Mouse (Mus musculus) hindbrain, postnatal 0 days (tissue): ENCODE results near the gene Mfsd4a. TPM values are rescaled to one million over a fixed set of nuclear protein-coding genes. Genes with fewer than 3 reads are reported as not detected.
A peak's percentile ranks its signal among the peaks of the same experiment; 100 is the strongest.

Experiments used
- ATAC-seq: fragments of 200-750 bp; cut with Nextera tagmentation; 2 replicates; pipeline ENCODE4 v1.8.0; 2017; ENCODE audit warnings: mild to moderate bottlenecking, moderate TSS enrichment, moderate library complexity
- DNase-seq: peaks from one replicate; pipeline ENCODE4 v3.0.0-alpha.2; 2015; ENCODE audit warnings: low spot score
- H3K27ac ChIP-seq: fragments of 300-500 bp; sonication (generic); 2 replicates; pipeline ENCODE4 v1.5.1; 2014; ENCODE audit warnings: mild to moderate bottlenecking
- H3K27me3 ChIP-seq: fragments of 300-500 bp; sonication (generic); 2 replicates; pipeline ENCODE4 v1.6.1; 2014; ENCODE audit warnings: low read length, mixed read lengths; ENCODE audit not compliant: insufficient read depth
- H3K36me3 ChIP-seq: fragments of 300-500 bp; sonication (generic); 2 replicates; pipeline ENCODE4 v1.6.1; 2014; ENCODE audit warnings: low read length, mixed read lengths; ENCODE audit not compliant: insufficient read depth
- H3K4me1 ChIP-seq: fragments of 300-500 bp; sonication (generic); 2 replicates; pipeline ENCODE4 v1.6.1; 2014; ENCODE audit warnings: antibody characterized with exemption, low read length, mixed read lengths; ENCODE audit not compliant: insufficient read depth
- H3K4me2 ChIP-seq: fragments of 300-500 bp; sonication (generic); 2 replicates; pipeline ENCODE4 v1.6.1; 2014; ENCODE audit warnings: low read depth, mild to moderate bottlenecking, low read length, moderate library complexity, mixed read lengths
- H3K4me3 ChIP-seq: fragments of 300-500 bp; sonication (generic); 2 replicates; pipeline ENCODE4 v1.5.1; 2014; ENCODE audit warnings: low read length
- H3K9ac ChIP-seq: fragments of 300-500 bp; sonication (generic); replicated peaks from 2 replicates; pipeline ENCODE4 v1.6.1; 2014; ENCODE audit warnings: mild to moderate bottlenecking, low read length, moderate library complexity, mixed read lengths
- H3K9me3 ChIP-seq: fragments of 300-500 bp; sonication (generic); 2 replicates; pipeline ENCODE4 v1.6.1; 2016; ENCODE audit warnings: low read length, mixed read lengths
- CTCF ChIP-seq: IDR thresholded peaks from 2 replicates; pipeline ENCODE4 v1.5.1; 2016; ENCODE audit warnings: antibody characterized with exemption, control low read depth, low read depth
- WGBS: fragments of 180-500 bp; shearing (Covaris S2); extraction: QIAGEN DNeasy Blood & Tissue Kit; methylation state at CpG from one replicate; pipeline ENCODE4 v1.1.7; 2014; 5-methylcytosine and 5-hydroxymethylcytosine counted together
- polyA plus RNA-seq: library from polyadenylated mRNA; unstranded; fragments of >200 nt; fragmentation: Nextera tagmentation; extraction: Ambion mirVana; gene quantifications from 2 replicates; pipeline ENCODE4 v1.2.1, GENCODE M21; 2015
- total RNA-seq: library from RNA; depleted of rRNA; stranded (reverse); fragments of >200 nt; gene quantifications from 2 replicates; pipeline ENCODE4 v1.2.3, GENCODE M21; 2014

Mfsd4a gene
- total and polyA plus RNA-seq, 2 experiments from 2014 or later: 8.4 to 10.2 TPM

DNA sequence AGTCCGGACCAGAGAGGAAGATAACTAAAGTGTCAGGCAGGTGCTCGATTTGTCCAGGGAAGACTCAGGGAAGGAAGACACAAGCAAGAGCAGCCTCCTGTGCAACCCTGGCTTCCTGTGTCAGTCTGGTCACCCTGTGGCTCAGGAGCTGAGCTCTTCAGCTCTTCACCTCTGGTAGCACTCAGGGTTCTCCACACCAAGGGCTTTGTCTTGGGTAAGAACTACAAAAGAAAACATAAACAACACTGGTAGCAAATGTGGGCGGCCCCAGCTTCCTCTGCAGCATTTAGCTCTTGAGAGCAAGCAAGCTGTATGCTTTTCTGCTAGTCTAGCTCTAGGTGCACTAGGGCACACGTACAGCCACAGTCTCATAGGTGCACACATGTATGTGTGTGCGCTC, 29.1 kb downstream of the Mfsd4a start:
- 79% methylated on average over 5 of the region's 5 CpGs for WGBS
- no peak for DNase-seq
- H3K4me2 ChIP-seq: no peak overlapping the region
- no peak for TF ChIP-seq CTCF
- H3K4me3 ChIP-seq: no peak overlapping the region
- H3K9me3 ChIP-seq: no peaks in the 10 kb centered on the region
- H3K9ac ChIP-seq: no peak overlapping the region
- H3K36me3 ChIP-seq: no peaks in the 10 kb centered on the region
- no peaks in the 10 kb centered on the region for H3K4me1 ChIP-seq
- H3K27me3 ChIP-seq: no peaks in the 10 kb centered on the region
- ATAC-seq: no peak
- H3K27ac ChIP-seq: no peak overlapping the region

DNA sequence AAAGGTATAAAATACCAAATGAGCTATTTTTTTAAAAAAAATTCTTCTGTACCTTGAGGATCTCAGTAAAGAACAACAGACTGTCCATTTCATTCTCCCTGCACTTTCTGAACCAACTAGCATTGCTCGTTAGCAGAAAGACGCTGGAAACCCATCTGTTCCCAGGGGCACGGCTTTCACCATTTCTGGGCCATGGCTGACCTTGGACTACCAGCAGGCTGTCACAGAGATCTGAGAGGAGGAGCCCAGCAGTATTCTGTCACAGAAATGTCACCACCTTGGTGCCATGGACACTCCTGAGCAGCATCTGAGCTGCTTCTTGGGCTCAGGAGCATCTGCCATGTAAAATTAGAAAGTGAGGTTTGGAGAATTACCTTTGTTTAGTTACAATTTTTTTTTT, 30.1 kb downstream of the Mfsd4a start:
- no peak for ATAC-seq
- Histone ChIP-seq H3K4me3 (no peak overlapping the region), H3K27me3 (no peaks in the 10 kb centered on the region), H3K4me2 (no peak overlapping the region), H3K4me1 (no peaks in the 10 kb centered on the region), H3K36me3 (no peaks in the 10 kb centered on the region), H3K9ac (no peak overlapping the region), H3K9me3 (no peaks in the 10 kb centered on the region), H3K27ac (no peak overlapping the region)
- WGBS: 74% methylated on average over 3 of the region's 3 CpGs
- no peak for DNase-seq
- no peak for TF ChIP-seq CTCF

DNA sequence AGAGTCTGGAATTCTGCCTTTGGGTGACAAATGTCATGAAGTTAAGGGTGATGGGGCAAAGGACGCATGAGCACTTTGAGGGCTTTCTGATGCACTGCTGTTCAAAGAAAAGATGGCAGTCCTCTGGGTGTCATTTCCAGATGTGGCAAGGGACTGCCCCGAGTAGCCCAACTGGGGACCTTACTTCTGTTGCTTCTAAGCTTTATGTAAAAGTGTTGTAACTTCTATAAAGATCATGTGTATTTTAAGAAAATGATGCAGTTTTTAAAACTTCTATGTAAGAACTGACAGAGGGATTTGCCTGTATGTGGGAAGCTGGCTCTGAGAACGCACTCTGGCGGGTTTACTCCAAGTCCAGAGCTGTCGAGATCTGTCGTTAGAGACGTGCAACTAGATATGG, 35.7 kb downstream of the Mfsd4a start:
- Histone ChIP-seq H3K9ac (no peak overlapping the region), H3K9me3 (no peaks in the 10 kb centered on the region), H3K27me3 (no peaks in the 10 kb centered on the region), H3K27ac (no peak overlapping the region), H3K4me3 (no peak overlapping the region), H3K4me1 (no peaks in the 10 kb centered on the region), H3K36me3 (peaks cover 10% of the 10 kb centered on the region; the same call in 1 of the 2 replicates), H3K4me2 (no peak overlapping the region)
- no peak for TF ChIP-seq CTCF
- ATAC-seq: no peak
- 94% methylated on average over 7 of the region's 7 CpGs for WGBS
- DNase-seq: no peak

DNA sequence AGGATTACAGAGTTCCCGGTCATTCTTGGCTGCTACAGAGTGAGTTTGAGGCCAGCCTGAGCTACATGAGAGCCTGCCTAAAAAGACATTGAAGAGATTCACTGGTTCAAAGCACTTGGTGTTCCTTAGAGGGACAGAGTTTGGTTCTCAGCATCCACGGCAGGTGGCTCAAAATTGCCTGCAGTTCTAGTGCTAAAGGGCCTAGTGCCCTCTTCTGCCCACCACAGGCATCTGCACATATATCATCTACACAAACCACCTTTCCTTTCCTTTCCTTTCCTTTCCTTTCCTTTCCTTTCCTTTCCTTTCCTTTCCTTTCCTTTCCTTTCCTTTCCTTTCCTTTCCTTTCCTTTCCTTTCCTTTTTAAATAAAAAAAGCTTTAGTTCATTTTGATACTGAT, 37.3 kb downstream of the Mfsd4a start:
- no peaks in the 10 kb centered on the region for H3K4me1 ChIP-seq
- H3K27ac ChIP-seq: no peak overlapping the region
- no peak overlapping the region for H3K9ac ChIP-seq
- H3K4me3 ChIP-seq: no peak overlapping the region
- ATAC-seq (no peak), DNase-seq (no peak)
- no peaks in the 10 kb centered on the region for H3K27me3 ChIP-seq
- no peaks in the 10 kb centered on the region for H3K9me3 ChIP-seq
- H3K36me3 ChIP-seq: peaks cover 10% of the 10 kb centered on the region; the same call in 1 of the 2 replicates
- peak; percentile 45 for TF ChIP-seq CTCF
- H3K4me2 ChIP-seq: no peak overlapping the region
- 66% methylated on average over 2 of the region's 2 CpGs for whole genome bisulfite sequencing

- H3K36me3 ChIP-seq: peaks cover 15% of the 10 kb centered on the region
Observed at GRCm38 (mm10) chr1:132028413-132028812, 39.4 kb downstream of the Mfsd4a start.

DNA sequence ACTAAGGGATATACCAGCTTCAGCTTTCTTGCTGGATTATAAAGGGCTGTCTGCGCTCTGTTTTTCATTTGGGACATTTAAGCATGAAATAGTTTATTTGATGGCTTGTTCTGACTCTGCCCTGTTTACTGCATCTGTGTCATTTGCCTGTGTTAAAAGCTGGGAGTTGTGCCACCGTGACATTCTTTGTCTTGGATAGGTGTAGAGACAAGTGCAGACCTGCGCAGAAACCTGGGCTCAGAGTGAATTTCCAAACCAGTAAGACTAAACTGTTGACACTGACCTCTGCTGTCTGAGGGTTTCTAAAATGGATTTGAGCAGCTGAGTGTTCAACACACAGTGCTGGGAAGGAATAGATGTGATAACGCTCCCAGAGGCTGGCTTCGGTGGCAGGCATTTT, 39.9 kb downstream of the Mfsd4a start:
- Histone ChIP-seq H3K27me3 (no peaks in the 10 kb centered on the region), H3K4me2 (no peak overlapping the region), H3K9me3 (no peaks in the 10 kb centered on the region), H3K27ac (no peak overlapping the region), H3K4me1 (no peaks in the 10 kb centered on the region), H3K36me3 (peaks cover 15% of the 10 kb centered on the region), H3K4me3 (no peak overlapping the region), H3K9ac (no peak overlapping the region)
- 88% methylated on average over 5 of the region's 5 CpGs for WGBS
- DNase-seq: no peak
- TF ChIP-seq CTCF: no peak
- no peak for ATAC-seq

More at GRCm38 (mm10) chr1:132028413-132028812, 39.4 kb downstream of the Mfsd4a start:
- Histone ChIP-seq H3K9me3 (no peaks in the 10 kb centered on the region), H3K9ac (no peak overlapping the region), H3K27ac (no peak overlapping the region), H3K4me3 (no peak overlapping the region), H3K4me1 (no peaks in the 10 kb centered on the region), H3K4me2 (no peak overlapping the region), H3K27me3 (no peaks in the 10 kb centered on the region)
- 79% methylated on average over 9 of the region's 9 CpGs for WGBS
- ATAC-seq (no peak), DNase-seq (no peak)
- no peak for TF ChIP-seq CTCF

DNA sequence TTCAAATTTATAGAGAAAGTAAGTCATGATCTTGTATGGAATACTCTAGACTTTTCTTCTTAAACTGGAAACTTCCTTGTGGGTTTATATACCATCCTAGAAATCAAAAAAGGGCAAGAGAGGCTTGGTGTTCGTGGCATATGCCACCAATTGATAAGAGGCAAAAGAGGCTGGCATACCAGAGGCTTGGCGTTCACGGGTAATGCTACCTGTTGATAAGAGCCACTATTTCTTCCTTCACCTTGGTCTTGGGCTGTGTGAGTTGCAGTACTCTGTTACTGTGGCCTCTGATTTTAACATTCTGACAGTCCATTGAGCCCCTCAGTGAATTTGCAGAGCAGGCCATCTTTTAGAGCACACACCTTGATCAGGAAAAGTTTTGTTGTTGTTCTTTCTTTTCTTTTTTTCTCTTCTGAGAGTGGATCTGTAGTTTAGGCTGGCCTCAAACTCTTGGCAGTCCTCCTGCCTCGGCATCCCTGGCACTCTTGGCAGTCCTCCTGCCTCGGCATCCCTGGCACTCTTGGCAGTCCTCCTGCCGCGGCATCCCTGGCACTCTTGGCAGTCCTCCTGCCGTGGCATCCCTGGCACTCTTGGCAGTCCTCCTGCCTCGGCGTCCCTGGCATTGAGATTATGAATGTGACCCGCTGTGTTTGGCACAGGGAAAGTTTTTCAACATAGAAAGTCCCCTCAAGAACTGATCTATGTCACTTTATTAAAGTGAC, 40.8 kb downstream of the Mfsd4a start:
- no peaks in the 10 kb centered on the region for H3K4me1 ChIP-seq
- DNase-seq (no peak), ATAC-seq (no peak)
- WGBS: 60% methylated on average over 11 of the region's 11 CpGs
- H3K27ac ChIP-seq: no peak overlapping the region
- no peak for TF ChIP-seq CTCF
- no peaks in the 10 kb centered on the region for H3K27me3 ChIP-seq
- H3K9me3 ChIP-seq: no peaks in the 10 kb centered on the region
- H3K9ac ChIP-seq: no peak overlapping the region
- no peak overlapping the region for H3K4me2 ChIP-seq
- no peak overlapping the region for H3K4me3 ChIP-seq
- peaks cover 15% of the 10 kb centered on the region for H3K36me3 ChIP-seq
